Mouse (Mus musculus): ENCODE results near the gene Inppl1. TPM values are rescaled to one million over a fixed set of nuclear protein-coding genes. Genes with fewer than 3 reads are reported as not detected.

Inppl1 gene
- polyA plus RNA-seq, 1 experiment from 2014 or later, result 44.8 TPM

Small RNA genes lying within 50 kb of the gene (microRNA-seq; reads per million reads assigned to microRNA genes)
- gene Gm22655, result not detected

Other genes with a start within 250 kb of the Inppl1 start
- gene Clpb, start 174.6 kb downstream of the Inppl1 start, polyA plus RNA-seq (2014; fragmentation: Nextera tagmentation; extraction: Ambion mirVana), result 46.0 and 46.9 TPM in 2 replicates
- not detected in 2 replicates for gene Phox2a, start 19.9 kb downstream of the Inppl1 start, polyA plus RNA-seq (2014; fragmentation: Nextera tagmentation; extraction: Ambion mirVana)
- 0.33 and 0.48 TPM in 2 replicates for gene Folr2, start 19.0 kb upstream of the Inppl1 start, polyA plus RNA-seq (2014; fragmentation: Nextera tagmentation; extraction: Ambion mirVana)
- gene Anapc15, start 25.5 kb upstream of the Inppl1 start, polyA plus RNA-seq (2014; fragmentation: Nextera tagmentation; extraction: Ambion mirVana), result 97.6 and 98.8 TPM in 2 replicates
- not detected in 2 replicates for gene Folr1, start 32.6 kb upstream of the Inppl1 start, polyA plus RNA-seq (2014; fragmentation: Nextera tagmentation; extraction: Ambion mirVana)
- 139 and 150 TPM in 2 replicates for gene Lamtor1, start 67.7 kb upstream of the Inppl1 start, polyA plus RNA-seq (2014; fragmentation: Nextera tagmentation; extraction: Ambion mirVana)
- 0.40 and 0.78 TPM in 2 replicates for gene Tomt, start 68.1 kb upstream of the Inppl1 start, polyA plus RNA-seq (2014; fragmentation: Nextera tagmentation; extraction: Ambion mirVana)
- gene Lrrc51, start 95.7 kb upstream of the Inppl1 start, polyA plus RNA-seq (2014; fragmentation: Nextera tagmentation; extraction: Ambion mirVana), result 13.2 TPM in 2 replicates
- 130 and 140 TPM in 2 replicates for gene Numa1, start 95.9 kb upstream of the Inppl1 start, polyA plus RNA-seq (2014; fragmentation: Nextera tagmentation; extraction: Ambion mirVana)
- 3.1 and 3.9 TPM in 2 replicates for gene Il18bp, start 180.5 kb upstream of the Inppl1 start, polyA plus RNA-seq (2014; fragmentation: Nextera tagmentation; extraction: Ambion mirVana)
- gene Rnf121, start 227.2 kb upstream of the Inppl1 start, polyA plus RNA-seq (2014; fragmentation: Nextera tagmentation; extraction: Ambion mirVana), result 29.0 and 30.3 TPM in 2 replicates
- gene Xndc1, start 227.3 kb upstream of the Inppl1 start, polyA plus RNA-seq (2014; fragmentation: Nextera tagmentation; extraction: Ambion mirVana), result 30.0 and 30.3 TPM in 2 replicates
- 1.6 and 2.4 TPM in 2 replicates for gene Xntrpc, start 227.5 kb upstream of the Inppl1 start, polyA plus RNA-seq (2014; fragmentation: Nextera tagmentation; extraction: Ambion mirVana)
- not detected in 2 replicates for gene Trpc2, start 244.9 kb upstream of the Inppl1 start, polyA plus RNA-seq (2014; fragmentation: Nextera tagmentation; extraction: Ambion mirVana)